Mouse (Mus musculus) forebrain, embryonic 14.5 days (tissue): Measurements from ENCODE around the gene Aff1. TPM values are rescaled to one million over a fixed set of nuclear protein-coding genes. Genes with fewer than 3 reads are reported as not detected.

Source experiments
- ATAC-seq: fragments of 200-750 bp; cut with Nextera tagmentation; 2 replicates; pipeline ENCODE4 v1.8.0; 2017; ENCODE audit warnings: mild to moderate bottlenecking, moderate library complexity
- DNase-seq: peaks from one replicate; pipeline ENCODE4 v3.0.0-alpha.2; 2015; ENCODE audit warnings: low spot score
- H3K27ac ChIP-seq: fragments of 300-500 bp; sonication (generic); 2 replicates; pipeline ENCODE4 v1.5.1; 2014; ENCODE audit warnings: low read depth, mild to moderate bottlenecking, control low read depth, low read length, moderate library complexity
- H3K27me3 ChIP-seq: fragments of 300-500 bp; sonication (generic); replicated peaks from 2 replicates; pipeline ENCODE4 v1.6.1; 2014; ENCODE audit warnings: low read length, control low read depth, mixed read lengths; ENCODE audit not compliant: control insufficient read depth, insufficient read depth
- H3K36me3 ChIP-seq: fragments of 300-500 bp; sonication (generic); 2 replicates; pipeline ENCODE4 v1.6.1; 2014; ENCODE audit warnings: low read length, control low read depth; ENCODE audit not compliant: control insufficient read depth, insufficient read depth
- H3K4me1 ChIP-seq: fragments of 300-500 bp; sonication (generic); 2 replicates; pipeline ENCODE4 v1.6.1; 2014; ENCODE audit warnings: antibody characterized with exemption, low read length, control low read depth; ENCODE audit not compliant: control insufficient read depth, insufficient read depth
- H3K4me2 ChIP-seq: fragments of 300-500 bp; sonication (generic); 2 replicates; pipeline ENCODE4 v1.6.1; 2014; ENCODE audit warnings: mild to moderate bottlenecking, control low read depth, low read length
- H3K4me3 ChIP-seq: fragments of 300-500 bp; sonication (generic); 2 replicates; pipeline ENCODE4 v1.5.1; 2014; ENCODE audit warnings: low read depth, low read length, control low read depth
- H3K9ac ChIP-seq: fragments of 300-500 bp; sonication (generic); 2 replicates; pipeline ENCODE4 v1.6.1; 2014; ENCODE audit warnings: mild to moderate bottlenecking, low read length, control low read depth, moderate library complexity
- H3K9me3 ChIP-seq: fragments of 300-500 bp; sonication (generic); replicated peaks from 2 replicates; pipeline ENCODE4 v1.6.1; 2016; ENCODE audit warnings: low read length, control low read depth, mixed read lengths; ENCODE audit not compliant: control insufficient read depth
- WGBS: fragments of 180-500 bp; shearing (Covaris S2); extraction: QIAGEN DNeasy Blood & Tissue Kit; methylation state at CpG from one replicate; pipeline ENCODE4 v1.1.7; 2014; 5-methylcytosine and 5-hydroxymethylcytosine counted together
- polyA plus RNA-seq: library from polyadenylated mRNA; unstranded; fragments of >200 nt; fragmentation: Nextera tagmentation; extraction: Ambion mirVana; gene quantifications from 2 replicates; pipeline ENCODE4 v1.2.1, GENCODE M21; 2014

The Aff1 gene
- polyA plus RNA-seq, 1 experiment from 2014 or later: 1.5 TPM

GRCm38 (mm10) chr5:103839265-103839626 lies 147.1 kb downstream of the Aff1 start:
- H3K9ac ChIP-seq: no peak overlapping the region
- H3K9me3 ChIP-seq: no peaks in the 10 kb centered on the region
- H3K36me3 ChIP-seq: 0 out of 2 replicates have a peak, but pooled peaks cover 2% of the 10 kb centered on the region
- DNase-seq (no peak), ATAC-seq (no peak)
- H3K4me2 ChIP-seq: no peak overlapping the region
- H3K27ac ChIP-seq: no peak overlapping the region
- H3K4me1 ChIP-seq: peaks cover 3% of the 10 kb centered on the region
- no peak overlapping the region for H3K4me3 ChIP-seq
- 83% methylated on average over 3 of the region's 3 CpGs for WGBS
- no peaks in the 10 kb centered on the region for H3K27me3 ChIP-seq

GRCm38 (mm10) chr5:103843938-103844337 lies 151.8 kb downstream of the Aff1 start:
- WGBS: 33% methylated on average over 1 of the region's 1 CpGs

GRCm38 (mm10) chr5:103845418-103846153 lies 153.4 kb downstream of the Aff1 start:
- DNase-seq (peak; percentile 73), ATAC-seq (peak; percentile 78)
- peak overlapping the region; percentile 14; the same call in 1 of the 2 replicates for H3K27ac ChIP-seq
- H3K4me3 ChIP-seq: no peak overlapping the region
- peaks cover 7% of the 10 kb centered on the region for H3K4me1 ChIP-seq
- H3K27me3 ChIP-seq: no peaks in the 10 kb centered on the region
- H3K9me3 ChIP-seq: no peaks in the 10 kb centered on the region
- H3K4me2 ChIP-seq: no peak overlapping the region
- H3K9ac ChIP-seq: no peak overlapping the region
- 48% methylated on average over 19 of the region's 19 CpGs for WGBS
- peaks cover 10% of the 10 kb centered on the region; the same call in 1 of the 2 replicates for H3K36me3 ChIP-seq

More at GRCm38 (mm10) chr5:103843938-103844337, 151.8 kb downstream of the Aff1 start:
- Histone ChIP-seq H3K36me3 (peaks cover 10% of the 10 kb centered on the region; the same call in 1 of the 2 replicates), H3K27ac (no peak overlapping the region), H3K4me3 (no peak overlapping the region), H3K4me1 (peaks cover 7% of the 10 kb centered on the region), H3K4me2 (no peak overlapping the region), H3K9ac (no peak overlapping the region), H3K27me3 (no peaks in the 10 kb centered on the region), H3K9me3 (no peaks in the 10 kb centered on the region)
- peak; percentile 56 for DNase-seq
- no peak for ATAC-seq

GRCm38 (mm10) chr5:103846154-103846551 lies 154.0 kb downstream of the Aff1 start:
- Histone ChIP-seq H3K36me3 (peaks cover 10% of the 10 kb centered on the region; the same call in 1 of the 2 replicates), H3K4me1 (peaks cover 7% of the 10 kb centered on the region), H3K27me3 (no peaks in the 10 kb centered on the region), H3K9ac (no peak overlapping the region), H3K4me2 (no peak overlapping the region), H3K27ac (no peak overlapping the region), H3K4me3 (no peak overlapping the region), H3K9me3 (no peaks in the 10 kb centered on the region)
- no peak; the same call in 1 of the 2 replicates for ATAC-seq
- DNase-seq: no peak
- WGBS: 91% methylated on average over 10 of the region's 10 CpGs

- H3K9me3 ChIP-seq: no peaks in the 10 kb centered on the region
- no peak for ATAC-seq
- DNase-seq: no peak
- no peak overlapping the region for H3K4me2 ChIP-seq
- peaks cover 10% of the 10 kb centered on the region; the same call in 1 of the 2 replicates for H3K36me3 ChIP-seq
- no peak overlapping the region for H3K4me3 ChIP-seq
- H3K27me3 ChIP-seq: no peaks in the 10 kb centered on the region
- H3K9ac ChIP-seq: no peak overlapping the region
- WGBS: 53% methylated on average over 5 of the region's 5 CpGs
- no peak overlapping the region for H3K27ac ChIP-seq
- peaks cover 7% of the 10 kb centered on the region for H3K4me1 ChIP-seq
Observed at GRCm38 (mm10) chr5:103846609-103847008, 154.4 kb downstream of the Aff1 start.

- H3K9ac ChIP-seq: no peak overlapping the region
- no peak overlapping the region for H3K4me2 ChIP-seq
- H3K36me3 ChIP-seq: peaks cover 7% of the 10 kb centered on the region; the same call in 1 of the 2 replicates
- peaks cover 7% of the 10 kb centered on the region for H3K4me1 ChIP-seq
- DNase-seq (no peak), ATAC-seq (no peak)
- H3K9me3 ChIP-seq: no peaks in the 10 kb centered on the region
- no peaks in the 10 kb centered on the region for H3K27me3 ChIP-seq
- H3K27ac ChIP-seq: no peak overlapping the region
- H3K4me3 ChIP-seq: no peak overlapping the region
- WGBS: 92% methylated on average over 8 of the region's 8 CpGs
Observed at GRCm38 (mm10) chr5:103848546-103848945, 156.4 kb downstream of the Aff1 start.

GRCm38 (mm10) chr5:103852756-103853549 lies 160.8 kb downstream of the Aff1 start:
- 88% methylated on average over 4 of the region's 4 CpGs for WGBS
- H3K27me3 ChIP-seq: no peaks in the 10 kb centered on the region
- no peak for ATAC-seq
- peaks cover 6% of the 10 kb centered on the region; the same call in 1 of the 2 replicates for H3K36me3 ChIP-seq
- H3K9ac ChIP-seq: no peak overlapping the region
- no peak overlapping the region for H3K4me3 ChIP-seq
- H3K9me3 ChIP-seq: no peaks in the 10 kb centered on the region
- H3K27ac ChIP-seq: no peak overlapping the region
- H3K4me2 ChIP-seq: no peak overlapping the region
- no peak for DNase-seq
- peaks cover 7% of the 10 kb centered on the region; the same call in 1 of the 2 replicates for H3K4me1 ChIP-seq

- Histone ChIP-seq H3K27me3 (no peaks in the 10 kb centered on the region), H3K4me1 (peaks cover 7% of the 10 kb centered on the region; the same call in 1 of the 2 replicates), H3K36me3 (no peaks in the 10 kb centered on the region), H3K27ac (peak overlapping the region; percentile 84), H3K9ac (no peak overlapping the region), H3K4me2 (no peak overlapping the region), H3K9me3 (no peaks in the 10 kb centered on the region), H3K4me3 (no peak overlapping the region)
- peak; percentile 79 for DNase-seq
- peak; percentile 66 for ATAC-seq
- WGBS: 72% methylated on average over 17 of the region's 17 CpGs
Observed at GRCm38 (mm10) chr5:103854041-103854806, 162.1 kb downstream of the Aff1 start.
